Mouse (Mus musculus) bone marrow, adult 2 months (tissue): ENCODE results near the gene Ino80b. TPM values are rescaled to one million over a fixed set of nuclear protein-coding genes. Genes with fewer than 3 reads are reported as not detected.

ENCODE experiments used
- H3K27ac ChIP-seq: fragments of 200-500 bp; 2 replicates; pipeline ENCODE4 v1.5.1; 2012; ENCODE audit warnings: low read depth, mild to moderate bottlenecking, control low read depth, inconsistent platforms, low read length; ENCODE audit not compliant: control insufficient read depth, poor library complexity, insufficient read depth
- H3K4me1 ChIP-seq: fragments of 200-500 bp; 2 replicates; pipeline ENCODE4 v1.6.1; 2011; ENCODE audit warnings: low read length; ENCODE audit not compliant: control insufficient read depth, insufficient read depth
- H3K4me3 ChIP-seq: fragments of 200-500 bp; replicated peaks from 2 replicates; pipeline ENCODE3; 2011; ENCODE audit warnings: mild to moderate bottlenecking, low read depth, low read length, control low read depth; ENCODE audit not compliant: control insufficient read depth
- CTCF ChIP-seq: fragments of 200-500 bp; IDR thresholded peaks from 2 replicates; pipeline ENCODE4 v1.5.1; 2011; ENCODE audit warnings: low read length, control low read depth; ENCODE audit not compliant: control insufficient read depth, insufficient read depth
- POLR2A ChIP-seq: fragments of 200-500 bp; IDR thresholded peaks from 2 replicates; pipeline ENCODE4 v1.6.1; 2011; ENCODE audit warnings: low read depth, mild to moderate bottlenecking, control low read depth, low read length, borderline replicate concordance; ENCODE audit not compliant: control insufficient read depth
- WGBS: fragments of 180-500 bp; shearing (Covaris S2); methylation state at CpG from one replicate; pipeline ENCODE4 v1.1.7; 2018; 5-methylcytosine and 5-hydroxymethylcytosine counted together
- polyA plus RNA-seq: library from polyadenylated mRNA; stranded (reverse); fragments of >200 nt; gene quantifications from 2 replicates; pipeline ENCODE4 v1.2.4, GENCODE M21; 2011; ENCODE audit warnings: low replicate concordance; ENCODE audit not compliant: missing spikeins, insufficient read depth, insufficient read length

The Ino80b gene
- polyA plus RNA-seq, 1 experiment, result 16.6 TPM

- no peaks in the 10 kb centered on the region for H3K4me1 ChIP-seq
- 20% methylated on average over 47 of the region's 47 CpGs for WGBS
- peak overlapping the region; percentile 41 for H3K4me3 ChIP-seq
- H3K27ac ChIP-seq, result no peak overlapping the region; the same call in 1 of the 2 replicates
- no peak for TF ChIP-seq POLR2A
Measured at GRCm38 (mm10) chr6:83087205-83087925, 37.9 kb downstream of the Ino80b start.

DNA sequence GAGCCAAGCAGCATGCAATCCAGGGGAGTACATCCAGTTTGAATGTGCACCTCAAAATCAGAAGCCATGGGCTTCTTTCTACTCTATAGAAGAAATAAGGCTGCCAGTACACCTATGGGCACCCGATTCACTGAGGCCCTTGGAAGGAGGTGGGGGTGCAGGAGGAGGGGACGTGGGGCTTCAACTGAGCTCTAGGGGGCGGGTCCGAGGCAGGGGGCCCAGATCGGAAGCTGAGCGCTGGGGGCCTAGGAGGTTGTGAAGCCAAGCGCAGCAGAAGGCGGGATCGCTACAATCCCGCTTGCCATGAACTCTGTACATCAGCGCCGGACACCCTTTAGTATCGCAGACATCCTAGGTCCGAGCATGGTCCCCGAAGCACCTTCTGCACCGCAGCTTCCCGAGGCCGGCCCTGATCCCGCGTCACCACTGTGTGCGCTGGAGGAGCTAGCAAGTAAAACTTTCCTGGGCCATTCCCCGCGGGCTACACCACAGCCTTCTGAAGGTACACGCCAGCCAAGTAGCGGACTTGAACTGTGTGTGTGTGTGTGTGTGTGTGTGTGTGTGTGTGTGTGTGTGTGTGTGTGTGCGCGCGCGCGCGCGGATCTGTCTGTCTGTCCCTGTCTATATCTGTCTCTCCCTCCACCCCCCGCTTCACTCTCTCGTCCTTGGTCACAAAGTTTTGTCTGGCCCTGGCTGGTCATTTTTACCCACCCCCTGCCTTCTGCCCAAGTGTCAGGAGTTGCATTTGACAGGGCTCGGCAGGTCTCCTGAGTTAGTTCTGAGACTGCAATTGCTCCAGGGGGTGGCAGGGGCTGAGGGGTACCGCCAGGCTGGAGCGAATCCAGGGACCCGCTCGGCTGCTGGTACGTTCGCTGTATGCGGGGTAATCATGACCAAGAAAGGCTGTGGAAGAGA is 38.9 kb downstream of the Ino80b start, which contains the start of gene Lbx2:
Lbx2 (plus strand) TSS at position 247 of the 915 bp plus-strand sequence.
- WGBS, result 2% methylated on average over 37 of the region's 42 CpGs
- TF ChIP-seq CTCF, result no peak
- Histone ChIP-seq H3K4me3 (peak within 1 kb of the TSS; percentile 41), H3K27ac (no peak within 1 kb of the TSS), H3K4me1 (no peaks in the 10 kb centered on the region)

- WGBS, result 58% methylated on average over 6 of the region's 6 CpGs
- Histone ChIP-seq H3K27ac (no peak overlapping the region), H3K4me1 (no peaks in the 10 kb centered on the region; the same call in 1 of the 2 replicates), H3K4me3 (no peak overlapping the region)
- TF ChIP-seq CTCF (no peak), POLR2A (no peak)
Measured at GRCm38 (mm10) chr6:83084477-83084876, 40.8 kb downstream of the Ino80b start.

GRCm38 (mm10) chr6:83083497-83083896 is 41.7 kb downstream of the Ino80b start:
- Histone ChIP-seq H3K4me1 (peaks cover 1% of the 10 kb centered on the region), H3K4me3 (no peak overlapping the region), H3K27ac (no peak overlapping the region)
- 61% methylated on average over 5 of the region's 5 CpGs for WGBS
- no peak for TF ChIP-seq POLR2A
- no peak for TF ChIP-seq CTCF

DNA sequence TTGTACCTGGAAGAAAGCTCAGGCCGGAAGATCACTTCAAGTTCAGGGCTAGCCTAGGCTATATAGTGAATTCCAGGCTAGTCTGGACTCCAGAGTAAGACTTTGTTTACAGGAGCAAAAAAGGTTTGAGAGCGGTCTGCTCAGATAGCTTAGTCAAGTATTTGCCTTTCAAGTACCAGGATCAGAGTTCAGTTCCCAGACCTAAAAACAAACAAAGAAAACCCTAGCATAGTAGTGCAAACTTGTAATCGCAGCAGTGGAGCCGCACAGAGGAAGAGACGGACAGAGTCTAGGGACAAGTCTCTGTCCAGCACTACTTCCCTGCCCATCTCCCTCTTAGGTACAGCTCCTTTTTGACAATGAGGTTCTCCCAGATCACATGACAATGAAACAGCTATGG is 45.0 kb downstream of the Ino80b start:
- TF ChIP-seq CTCF, result no peak
- no peak for TF ChIP-seq POLR2A
- Histone ChIP-seq H3K4me1 (peaks cover 1% of the 10 kb centered on the region), H3K27ac (no peak overlapping the region), H3K4me3 (no peak overlapping the region)
- WGBS, result 95% methylated on average over 5 of the region's 5 CpGs

DNA sequence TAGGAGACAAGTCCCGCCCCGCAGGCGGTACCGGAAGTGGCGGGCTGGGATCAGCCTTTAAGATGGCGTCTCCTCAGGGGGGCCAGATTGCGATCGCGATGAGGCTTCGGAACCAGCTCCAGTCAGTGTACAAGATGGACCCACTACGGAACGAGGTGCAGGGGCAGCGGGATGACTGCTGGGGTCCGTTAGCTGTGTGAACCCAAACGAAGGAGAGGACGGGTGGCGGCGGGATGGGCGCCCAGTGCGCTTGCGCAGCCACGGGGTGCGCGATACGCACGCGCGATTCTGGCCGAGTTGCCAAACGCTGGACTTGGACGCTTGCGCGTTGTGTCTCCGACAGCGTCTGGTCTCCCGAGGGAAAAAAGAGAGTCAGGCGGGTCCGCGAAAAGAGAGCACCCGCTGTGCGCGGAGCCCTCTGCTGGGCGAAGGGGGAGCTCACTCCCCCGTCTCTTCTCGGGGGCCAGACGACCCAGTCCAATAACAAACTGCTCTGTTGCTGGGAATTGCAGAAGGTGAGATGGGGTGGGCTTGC is 46.8 kb downstream of the Ino80b start:
- H3K27ac ChIP-seq, result peak overlapping the region; percentile 75
- peaks cover 1% of the 10 kb centered on the region for H3K4me1 ChIP-seq
- H3K4me3 ChIP-seq, result peak overlapping the region; percentile 86
- TF ChIP-seq CTCF (peak; percentile 56), POLR2A (peak; percentile 54; the same call in 1 of the 2 replicates)
- WGBS, result under 1% methylated on average over 46 of the region's 46 CpGs

- under 1% methylated on average over 54 of the region's 54 CpGs for WGBS
- no peak for TF ChIP-seq POLR2A
- no peak for TF ChIP-seq CTCF
- Histone ChIP-seq H3K4me3 (peak within 1 kb of the TSS; percentile 86), H3K27ac (peak within 1 kb of the TSS; percentile 75), H3K4me1 (peaks cover 1% of the 10 kb centered on the region)
Measured at GRCm38 (mm10) chr6:83077630-83078323, 47.5 kb downstream of the Ino80b start, which contains the start of gene Pcgf1. Pcgf1 (plus strand) TSS chr6:83077869.
